10 mouse cellular contexts compared by ENCODE assay signal in genomic region chr8:112972418-112972817, GRCm38 (mm10).
DNase-seq lines count a peak whose midpoint lies in the region; ATAC-seq lines count a peak whose summit lies in the region.
"Had no signal": no experiment of that assay in that cellular context is flagged by ENCODE, and none has a peak within 500 bp of the region (broad histone marks: within the 10 kb centered on the region; RNA-seq: fewer than 3 reads in every experiment).

No protein-coding gene starts in this region.

- H3K27me3 ChIP-seq in intestine, embryonic 14.5 days (replicated peaks; ENCODE audit: control insufficient read depth, insufficient read depth, low read length) = no peaks in the 10 kb centered on the region
- no peaks in the 10 kb centered on the region for H3K27me3 ChIP-seq in intestine, embryonic 16.5 days (replicated peaks; ENCODE audit: control insufficient read depth, insufficient read depth, low read length)
- H3K27me3 ChIP-seq in forebrain, embryonic 11.5 days (ENCODE audit: control insufficient read depth, insufficient read depth, low read length) = no peaks in the 10 kb centered on the region
- H3K27me3 ChIP-seq in midbrain, embryonic 12.5 days = no peaks in the 10 kb centered on the region
- H3K27me3 ChIP-seq: liver, embryonic 13.5 days had no signal

- 4% methylated on average over 6 of the region's 6 CpGs for WGBS in intestine, embryonic 14.5 days
- 6% methylated on average over 6 of the region's 6 CpGs for WGBS in intestine, embryonic 16.5 days
- 3% methylated on average over 6 of the region's 6 CpGs for WGBS in forebrain, embryonic 11.5 days
- WGBS in midbrain, embryonic 12.5 days = 5% methylated on average over 6 of the region's 6 CpGs

- no peaks in the 10 kb centered on the region for H3K4me1 ChIP-seq in intestine, embryonic 14.5 days (replicated peaks; ENCODE audit: control insufficient read depth, insufficient read depth, low read length)
- H3K4me1 ChIP-seq in intestine, embryonic 16.5 days (ENCODE audit: control insufficient read depth, insufficient read depth, low read length) = no peaks in the 10 kb centered on the region
- H3K4me1 ChIP-seq in forebrain, embryonic 11.5 days (replicated peaks; ENCODE audit: control insufficient read depth, insufficient read depth, low read length) = no peaks in the 10 kb centered on the region
- H3K4me1 ChIP-seq in midbrain, embryonic 12.5 days = no peaks in the 10 kb centered on the region
- H3K4me1 ChIP-seq: liver, embryonic 13.5 days had no signal

- no peak overlapping the region for H3K9ac ChIP-seq in intestine, embryonic 14.5 days (ENCODE audit: low read length)
- no peak overlapping the region for H3K9ac ChIP-seq in intestine, embryonic 16.5 days (ENCODE audit: low read depth, low read length)
- H3K9ac ChIP-seq in forebrain, embryonic 11.5 days (ENCODE audit: low read length) = no peak overlapping the region
- H3K9ac ChIP-seq in midbrain, embryonic 12.5 days (replicated peaks) = no peak overlapping the region
- H3K9ac ChIP-seq: liver, embryonic 13.5 days had no signal

- ATAC-seq in intestine, embryonic 14.5 days (replicated peaks; ENCODE audit: low FRiP score, low TSS enrichment, low read depth) = no peak
- ATAC-seq in intestine, embryonic 16.5 days = no peak
- ATAC-seq in forebrain, embryonic 11.5 days (replicated peaks; ENCODE audit: low FRiP score) = peak; percentile 64
- peak; percentile 44 to 78; a peak in 3 of 4 replicates for ATAC-seq in hematopoietic stem cell, adult 5-6 weeks (replicated peaks in 1 of 2; ENCODE audit: insufficient read depth in 1 of 2, low FRiP score in 2 of 2, low TSS enrichment in 1 of 2, low read depth in 1 of 2, poor library complexity in 2 of 2, severe bottlenecking in 2 of 2)
- peak; percentile 30; the same call in 1 of the 2 replicates for ATAC-seq in midbrain, embryonic 12.5 days (ENCODE audit: low FRiP score, low read depth)

- no peaks in the 10 kb centered on the region for H3K36me3 ChIP-seq in intestine, embryonic 14.5 days (ENCODE audit: control insufficient read depth, insufficient read depth, low read length)
- no peaks in the 10 kb centered on the region for H3K36me3 ChIP-seq in intestine, embryonic 16.5 days (ENCODE audit: control insufficient read depth, insufficient read depth, low read length)
- no peaks in the 10 kb centered on the region for H3K36me3 ChIP-seq in forebrain, embryonic 11.5 days (ENCODE audit: control insufficient read depth, insufficient read depth, low read length)
- H3K36me3 ChIP-seq in midbrain, embryonic 12.5 days = no peaks in the 10 kb centered on the region
- H3K36me3 ChIP-seq: G1E; liver, embryonic 13.5 days had no signal

- no peaks in the 10 kb centered on the region for H3K9me3 ChIP-seq in intestine, embryonic 14.5 days (ENCODE audit: control insufficient read depth, low read length)
- H3K9me3 ChIP-seq in intestine, embryonic 16.5 days (ENCODE audit: control insufficient read depth, low read length) = no peaks in the 10 kb centered on the region
- H3K9me3 ChIP-seq in forebrain, embryonic 11.5 days (ENCODE audit: control insufficient read depth, low read length) = no peaks in the 10 kb centered on the region
- H3K9me3 ChIP-seq in midbrain, embryonic 12.5 days = no peaks in the 10 kb centered on the region
- H3K9me3 ChIP-seq: liver, embryonic 13.5 days had no signal

- peak; percentile 88 for DNase-seq in intestine, embryonic 14.5 days (ENCODE audit: low spot score)
- peak; percentile 12 for DNase-seq in c-Kit-positive CD71-negative TER-119-negative erythroid progenitor cells, embryonic 14.5 days (ENCODE audit: low read depth)
- peak; percentile 86 for DNase-seq in forebrain, embryonic 11.5 days (ENCODE audit: low spot score)
- peak; percentile 87 to 88 for DNase-seq in left cerebral cortex, adult 18-20 months (ENCODE audit: low spot score in 2 of 2)
- DNase-seq in urinary bladder, adult 2 months (ENCODE audit: low spot score) = peak; percentile 27
- DNase-seq: liver, embryonic 13.5 days had no signal

- H3K4me3 ChIP-seq in intestine, embryonic 14.5 days (ENCODE audit: low read depth, low read length) = no peak overlapping the region
- no peak overlapping the region for H3K4me3 ChIP-seq in intestine, embryonic 16.5 days (ENCODE audit: low read length)
- no peak overlapping the region for H3K4me3 ChIP-seq in forebrain, embryonic 11.5 days (ENCODE audit: low read depth, low read length)
- no peak overlapping the region for H3K4me3 ChIP-seq in midbrain, embryonic 12.5 days
- H3K4me3 ChIP-seq: liver, embryonic 13.5 days had no signal

- no peak overlapping the region for H3K27ac ChIP-seq in intestine, embryonic 14.5 days (ENCODE audit: low read depth)
- H3K27ac ChIP-seq in intestine, embryonic 16.5 days (ENCODE audit: low read length) = no peak overlapping the region
- H3K27ac ChIP-seq in forebrain, embryonic 11.5 days (ENCODE audit: low read depth, low read length) = no peak overlapping the region
- no peak overlapping the region for H3K27ac ChIP-seq in midbrain, embryonic 12.5 days (replicated peaks)
- H3K27ac ChIP-seq: liver, embryonic 13.5 days had no signal

- H3K4me2 ChIP-seq in intestine, embryonic 14.5 days (ENCODE audit: low read length) = no peak overlapping the region
- H3K4me2 ChIP-seq in intestine, embryonic 16.5 days (ENCODE audit: low read depth, low read length) = no peak overlapping the region
- no peak overlapping the region for H3K4me2 ChIP-seq in forebrain, embryonic 11.5 days (ENCODE audit: low read depth, low read length, severe bottlenecking)
- no peak overlapping the region for H3K4me2 ChIP-seq in midbrain, embryonic 12.5 days (replicated peaks)
- H3K4me2 ChIP-seq: liver, embryonic 13.5 days had no signal

Comparison
In these comparisons a context has a peak if more than half of its experiments do, and no peak if none do; other contexts are left out.
1. ATAC-seq: peak in forebrain, embryonic 11.5 days (single experiment), hematopoietic stem cell, adult 5-6 weeks (2 of 2) and midbrain, embryonic 12.5 days (single experiment); none in intestine, embryonic 14.5 days (single experiment) and intestine, embryonic 16.5 days (single experiment).
2. DNase-seq: peak in every context shown above with its lines; median percentile 88 in intestine, embryonic 14.5 days; 88 in left cerebral cortex, adult 18-20 months; 86 in forebrain, embryonic 11.5 days; 27 in urinary bladder, adult 2 months; 12 in c-Kit-positive CD71-negative TER-119-negative erythroid progenitor cells, embryonic 14.5 days.